Mouse (Mus musculus) lung, embryonic 14.5 days (tissue): ENCODE data around the gene Chrnb4. TPM values are rescaled to one million over a fixed set of nuclear protein-coding genes. Genes with fewer than 3 reads are reported as not detected.
A peak's percentile ranks its signal among the peaks of the same experiment; 100 is the strongest.

ENCODE experiments used
- ATAC-seq: fragments of 200-750 bp; cut with Nextera tagmentation; 2 replicates; pipeline ENCODE4 v1.8.0; 2017; ENCODE audit warnings: mild to moderate bottlenecking, moderate TSS enrichment, moderate library complexity; ENCODE audit not compliant: insufficient read depth
- DNase-seq: peaks from one replicate; pipeline ENCODE4 v3.0.0-alpha.2; 2015
- H3K27ac ChIP-seq: fragments of 300-500 bp; sonication (generic); 2 replicates; pipeline ENCODE4 v1.5.1; 2014; ENCODE audit warnings: low read depth, mild to moderate bottlenecking, moderate library complexity
- H3K27me3 ChIP-seq: fragments of 300-500 bp; sonication (generic); 2 replicates; pipeline ENCODE4 v1.6.1; 2014; ENCODE audit warnings: low read length, control low read depth; ENCODE audit not compliant: insufficient read depth
- H3K36me3 ChIP-seq: fragments of 300-500 bp; sonication (generic); 2 replicates; pipeline ENCODE4 v1.6.1; 2014; ENCODE audit warnings: control low read depth; ENCODE audit not compliant: insufficient read depth
- H3K4me1 ChIP-seq: fragments of 300-500 bp; sonication (generic); 2 replicates; pipeline ENCODE4 v1.6.1; 2014; ENCODE audit warnings: antibody characterized with exemption, control low read depth; ENCODE audit not compliant: insufficient read depth
- H3K4me2 ChIP-seq: fragments of 300-500 bp; sonication (generic); 2 replicates; pipeline ENCODE4 v1.6.1; 2014; ENCODE audit warnings: mild to moderate bottlenecking
- H3K4me3 ChIP-seq: fragments of 300-500 bp; sonication (generic); 2 replicates; pipeline ENCODE4 v1.5.1; 2014; ENCODE audit warnings: low read depth, low read length
- H3K9ac ChIP-seq: fragments of 300-500 bp; sonication (generic); 2 replicates; pipeline ENCODE4 v1.6.1; 2014
- H3K9me3 ChIP-seq: fragments of 300-500 bp; sonication (generic); 2 replicates; pipeline ENCODE4 v1.6.1; 2016; ENCODE audit warnings: low read depth, low read length, control low read depth
- CTCF ChIP-seq: IDR thresholded peaks from 2 replicates; pipeline ENCODE4 v1.5.1; 2016; ENCODE audit warnings: antibody characterized with exemption, low read depth
- WGBS: fragments of 180-500 bp; shearing (Covaris S2); extraction: QIAGEN DNeasy Blood & Tissue Kit; methylation state at CpG from one replicate; pipeline ENCODE4 v1.1.7; 2014; 5-methylcytosine and 5-hydroxymethylcytosine counted together
- polyA plus RNA-seq: library from polyadenylated mRNA; unstranded; fragments of >200 nt; fragmentation: Nextera tagmentation; extraction: Ambion mirVana; gene quantifications from 2 replicates; pipeline ENCODE4 v1.2.1, GENCODE M21; 2014

Chrnb4 gene
- 0.04 TPM in 1 of 2 replicates, not detected in the other for polyA plus RNA-seq

DNA sequence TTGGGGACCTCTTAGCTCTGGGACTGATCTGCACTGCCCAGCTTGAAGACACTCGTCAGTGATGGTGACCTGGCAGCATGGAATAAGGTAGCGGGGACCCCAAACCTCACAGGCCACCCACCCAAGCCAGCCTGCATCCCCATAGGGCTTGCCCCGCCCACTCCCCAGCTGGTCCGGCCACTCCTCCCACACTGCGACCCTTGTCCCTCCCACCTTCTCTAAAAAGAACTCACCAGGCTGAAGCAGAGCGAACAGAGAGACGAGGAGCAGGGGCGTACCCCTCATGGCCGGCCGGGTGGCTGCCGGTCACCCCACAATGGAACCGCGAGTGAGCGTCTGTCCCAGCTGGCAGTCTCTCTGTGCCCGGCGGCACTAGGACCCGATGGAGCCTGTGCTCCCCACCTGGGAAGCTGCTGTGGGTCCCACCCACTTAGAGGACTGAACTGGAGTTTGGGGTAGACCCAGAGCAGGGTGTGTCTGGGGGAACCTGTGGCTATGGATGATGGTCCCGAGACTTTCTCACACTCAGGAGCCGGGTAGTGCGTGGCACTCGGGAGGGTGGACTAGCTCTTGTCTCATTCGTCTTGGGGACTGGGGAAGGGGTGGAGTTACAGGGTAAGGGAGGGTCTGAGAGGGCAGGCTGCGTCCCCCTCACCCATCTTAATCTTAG is at the start of gene Chrnb4:
Chrnb4 (minus strand) TSS at position 569 of the 670 bp plus-strand sequence.
- Histone ChIP-seq H3K36me3 (no peaks in the 10 kb centered on the region), H3K27ac (no peak within 1 kb of the TSS), H3K9me3 (no peaks in the 10 kb centered on the region), H3K4me1 (no peaks in the 10 kb centered on the region), H3K4me2 (peak within 1 kb of the TSS; percentile 87), H3K9ac (peak within 1 kb of the TSS; percentile 49), H3K4me3 (peak within 1 kb of the TSS; percentile 46), H3K27me3 (0 out of 2 replicates have a peak, but pooled peaks cover 3% of the 10 kb centered on the region)
- ATAC-seq (peak; percentile 75; the same call in 1 of the 2 replicates), DNase-seq (peak; percentile 27)
- no peak for TF ChIP-seq CTCF
- WGBS, result under 1% methylated on average over 23 of the region's 23 CpGs

DNA sequence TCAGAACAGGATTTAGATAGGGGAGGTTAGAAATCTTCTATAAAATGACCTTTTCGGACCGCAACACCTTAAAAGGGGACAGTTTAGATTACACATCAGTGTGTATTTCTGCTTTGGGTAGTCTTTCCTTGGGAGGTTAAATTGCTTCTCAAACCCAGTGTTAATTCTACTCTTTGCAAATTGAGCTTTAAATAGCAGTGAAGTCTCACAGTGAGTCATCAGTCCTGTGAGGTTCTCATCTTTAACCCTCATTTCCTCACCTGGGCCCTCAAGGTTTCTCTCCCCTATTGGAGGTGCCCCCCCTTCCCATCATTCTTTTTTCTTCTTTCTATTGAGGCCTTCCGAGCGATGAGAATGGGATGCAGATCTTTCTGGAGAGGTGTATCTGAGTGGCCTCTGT is 48.3 kb upstream of the Chrnb4 start:
- no peaks in the 10 kb centered on the region for H3K4me1 ChIP-seq
- WGBS, result 85% methylated on average over 4 of the region's 4 CpGs
- no peak overlapping the region for H3K27ac ChIP-seq

DNA sequence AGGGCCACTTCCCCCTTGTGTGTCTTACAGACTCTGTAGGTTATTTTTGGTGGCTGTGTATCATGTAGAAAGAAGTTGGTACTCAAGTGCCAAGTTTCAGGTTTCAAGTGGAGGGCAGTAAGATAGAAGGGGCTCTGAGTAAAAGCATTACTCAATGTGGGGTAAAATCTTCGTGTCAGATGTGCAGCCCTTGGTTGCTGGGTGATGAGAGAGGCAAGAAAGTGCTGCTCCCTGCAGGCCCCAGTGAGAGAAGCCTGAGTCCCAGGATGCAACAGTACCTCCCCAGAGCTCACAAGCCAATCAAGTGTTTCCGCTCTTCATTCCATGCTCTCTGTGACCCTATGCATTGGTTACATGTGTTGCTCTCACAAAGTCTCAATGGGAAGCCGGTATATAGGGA is 47.5 kb upstream of the Chrnb4 start:
- no peaks in the 10 kb centered on the region for H3K36me3 ChIP-seq
- TF ChIP-seq CTCF, result no peak
- no peak overlapping the region for H3K9ac ChIP-seq
- no peaks in the 10 kb centered on the region for H3K27me3 ChIP-seq
- H3K27ac ChIP-seq, result no peak overlapping the region
- H3K4me2 ChIP-seq, result no peak overlapping the region
- DNase-seq (no peak), ATAC-seq (no peak)
- no peaks in the 10 kb centered on the region for H3K4me1 ChIP-seq
- 51% methylated on average over 3 of the region's 3 CpGs for WGBS
- no peak overlapping the region for H3K4me3 ChIP-seq
- no peaks in the 10 kb centered on the region for H3K9me3 ChIP-seq

More for the DNA sequence above, 48.3 kb upstream of the Chrnb4 start:
- TF ChIP-seq CTCF, result no peak
- Histone ChIP-seq H3K9me3 (no peaks in the 10 kb centered on the region), H3K36me3 (no peaks in the 10 kb centered on the region), H3K4me3 (no peak overlapping the region), H3K4me2 (no peak overlapping the region), H3K9ac (no peak overlapping the region), H3K27me3 (no peaks in the 10 kb centered on the region)
- no peak for ATAC-seq
- no peak for DNase-seq

DNA sequence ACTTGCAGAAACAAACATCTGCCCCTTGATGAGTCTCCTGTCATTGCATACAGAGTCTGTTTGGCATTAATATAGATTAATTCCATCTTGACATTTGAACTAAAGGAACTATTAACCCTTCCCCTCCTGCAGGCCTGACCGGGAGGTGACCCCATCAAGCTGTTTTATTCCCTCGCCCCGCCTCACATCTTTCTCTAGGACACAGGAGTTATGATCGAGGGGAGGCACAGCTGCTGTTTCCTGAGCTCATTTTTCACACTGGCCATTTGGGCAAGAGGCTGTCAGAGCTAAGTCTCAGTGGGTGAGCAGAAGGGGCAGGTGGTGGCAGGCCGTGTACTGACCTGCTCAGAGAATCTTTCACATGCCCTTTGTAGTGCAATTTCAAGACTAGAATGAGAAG is 41.6 kb upstream of the Chrnb4 start:
- WGBS, result 21% methylated on average over 5 of the region's 5 CpGs

DNA sequence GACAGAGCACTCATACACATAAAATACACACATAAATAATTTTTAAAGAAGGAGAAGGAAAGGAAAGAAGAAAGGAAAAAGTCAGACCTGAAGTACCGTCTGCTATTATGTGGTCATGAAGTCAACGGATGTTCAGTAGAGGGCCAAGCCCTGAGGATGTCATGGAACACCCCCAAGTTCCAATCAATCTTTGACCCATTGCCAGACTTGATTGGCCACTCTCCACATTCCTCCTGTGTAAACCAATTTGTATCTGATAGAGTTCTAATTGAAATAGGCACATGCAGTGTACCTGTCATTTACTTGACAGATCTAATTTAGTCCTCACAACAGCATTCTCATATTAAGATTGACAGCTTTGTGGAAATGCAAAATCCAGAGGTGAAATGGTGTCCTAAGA is 40.6 kb upstream of the Chrnb4 start:
- Histone ChIP-seq H3K9me3 (no peaks in the 10 kb centered on the region), H3K4me2 (no peak overlapping the region), H3K4me1 (no peaks in the 10 kb centered on the region), H3K4me3 (no peak overlapping the region), H3K36me3 (no peaks in the 10 kb centered on the region), H3K27ac (no peak overlapping the region), H3K9ac (no peak overlapping the region), H3K27me3 (no peaks in the 10 kb centered on the region)
- DNase-seq (no peak), ATAC-seq (no peak)
- 81% methylated on average over 2 of the region's 2 CpGs for WGBS
- TF ChIP-seq CTCF, result no peak

More for the DNA sequence above, 41.6 kb upstream of the Chrnb4 start:
- no peaks in the 10 kb centered on the region for H3K4me1 ChIP-seq
- no peak for ATAC-seq
- no peak for TF ChIP-seq CTCF
- H3K27me3 ChIP-seq, result no peaks in the 10 kb centered on the region
- no peak for DNase-seq
- no peak overlapping the region for H3K9ac ChIP-seq
- H3K4me2 ChIP-seq, result no peak overlapping the region
- H3K36me3 ChIP-seq, result no peaks in the 10 kb centered on the region
- no peaks in the 10 kb centered on the region for H3K9me3 ChIP-seq
- no peak overlapping the region for H3K27ac ChIP-seq
- H3K4me3 ChIP-seq, result no peak overlapping the region

DNA sequence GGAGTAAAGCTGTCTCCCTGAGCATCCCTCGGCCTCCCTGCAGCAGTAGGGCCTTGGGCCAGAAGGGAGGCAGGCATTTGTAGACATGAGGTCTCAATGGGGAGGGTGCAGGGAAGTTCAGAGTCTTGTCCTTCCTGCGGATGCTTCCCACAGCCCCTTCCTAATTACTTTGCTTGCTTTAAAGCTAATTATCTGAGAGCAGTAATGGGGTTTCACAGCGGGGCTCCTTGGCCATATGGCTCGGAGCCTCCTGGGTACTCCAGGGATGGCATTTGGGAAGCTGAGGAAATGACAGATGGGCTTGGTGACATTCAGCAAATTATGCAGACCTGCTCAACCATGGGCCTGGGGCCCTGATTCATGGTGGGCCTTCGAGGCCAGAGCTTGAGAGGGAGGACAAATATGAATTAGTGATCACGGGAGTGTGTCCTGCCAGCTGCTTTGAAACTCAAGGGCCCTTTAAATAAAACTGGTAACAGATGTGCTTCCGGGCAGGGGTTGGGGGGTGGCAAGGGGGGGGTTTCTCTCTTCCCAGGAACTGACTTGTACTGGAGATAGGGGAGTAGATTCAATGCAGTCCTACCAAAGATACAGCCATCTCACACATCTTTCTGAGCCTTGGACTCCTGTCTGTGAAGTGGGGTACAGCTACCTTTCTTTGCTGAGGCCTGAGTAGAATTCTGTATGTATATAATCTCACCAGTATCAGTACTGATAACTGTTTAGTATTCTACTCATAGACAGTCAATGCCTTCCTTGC is 34.8 kb upstream of the Chrnb4 start:
- Histone ChIP-seq H3K4me1 (no peaks in the 10 kb centered on the region), H3K36me3 (no peaks in the 10 kb centered on the region), H3K4me3 (no peak overlapping the region), H3K9ac (no peak overlapping the region), H3K27ac (no peak overlapping the region), H3K27me3 (no peaks in the 10 kb centered on the region), H3K9me3 (no peaks in the 10 kb centered on the region), H3K4me2 (no peak overlapping the region)
- ATAC-seq, result no peak
- no peak for TF ChIP-seq CTCF
- 25% methylated on average over 7 of the region's 7 CpGs for WGBS
- no peak for DNase-seq

- ATAC-seq (no peak), DNase-seq (no peak)
- Histone ChIP-seq H3K4me2 (no peak overlapping the region), H3K4me3 (no peak overlapping the region), H3K9ac (no peak overlapping the region), H3K9me3 (no peaks in the 10 kb centered on the region), H3K4me1 (no peaks in the 10 kb centered on the region), H3K27me3 (no peaks in the 10 kb centered on the region), H3K36me3 (no peaks in the 10 kb centered on the region), H3K27ac (no peak overlapping the region)
- no peak for TF ChIP-seq CTCF
- 10% methylated on average over 5 of the region's 5 CpGs for WGBS
Observed at GRCm38 (mm10) chr9:55067965-55068265, 19.3 kb upstream of the Chrnb4 start.
